Mouse (Mus musculus): Measurements from ENCODE around the gene Them7. TPM values are rescaled to one million over a fixed set of nuclear protein-coding genes. Genes with fewer than 3 reads are reported as not detected.

Them7 gene
- total and polyA plus RNA-seq, 3 experiments, result not detected

- TF ChIP-seq CTCF (IDR thresholded peaks at IDR 0.05; ENCODE audit: low read depth, low read length) (peak; percentile 84), POLR2AphosphoS5 (IDR thresholded peaks at IDR 0.05; ENCODE audit: insufficient replicate concordance, low read depth, low read length) (no peak)
- Histone ChIP-seq H3K4me1 (ENCODE audit: insufficient read depth, low read depth, low read length) (no peaks in the 10 kb centered on the region), H3K36me3 (replicated peaks) (no peaks in the 10 kb centered on the region), H3K27me3 (ENCODE audit: insufficient read depth, low read length) (no peaks in the 10 kb centered on the region), H3K4me3 (ENCODE audit: low read depth, low read length) (no peak overlapping the region), H3K9me3 (replicated peaks) (no peaks in the 10 kb centered on the region)
- DNase-seq (ENCODE audit: low spot score) (peak; percentile 9), ATAC-seq (ENCODE audit: extremely low read depth, insufficient number of reproducible peaks, low FRiP score, poor library complexity, severe bottlenecking) (no peak)
Observed at GRCm38 (mm10) chr2:105188182-105188581, 35.9 kb upstream of the Them7 start.

DNA sequence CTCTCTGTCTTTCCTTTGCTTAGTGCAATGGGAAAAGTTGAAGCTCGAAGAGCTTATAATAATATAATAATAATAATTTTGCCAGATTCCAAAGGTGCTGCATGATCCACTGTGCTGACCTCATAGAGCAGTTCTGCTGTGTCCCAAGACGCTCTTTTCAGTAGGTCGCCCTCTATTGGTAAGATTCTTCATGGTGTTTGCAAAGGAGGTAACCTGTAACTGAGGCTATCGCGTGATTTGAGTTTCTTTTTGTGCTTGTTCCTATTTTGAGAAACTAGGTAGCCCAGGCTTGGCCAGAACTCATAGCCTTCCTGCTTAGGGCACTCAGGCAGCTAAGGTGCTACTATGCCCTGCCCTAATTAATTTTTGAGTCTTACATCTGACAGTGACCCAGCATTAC lies 34.8 kb upstream of the Them7 start:
- no peak for TF ChIP-seq CTCF (IDR thresholded peaks at IDR 0.05; ENCODE audit: low read depth, low read length)
- TF ChIP-seq POLR2AphosphoS5 (IDR thresholded peaks at IDR 0.05; ENCODE audit: insufficient replicate concordance, low read depth, low read length), result no peak
- TF ChIP-seq TAL1 (conservative IDR thresholded peaks at IDR 0.05; ENCODE audit: low read depth, low read length), result no peak
- no peak for TF ChIP-seq GATA2 (IDR thresholded peaks at IDR 0.05; ENCODE audit: borderline replicate concordance, low read depth, low read length)
- TF ChIP-seq GATA1 (IDR thresholded peaks at IDR 0.05; ENCODE audit: borderline replicate concordance, low read length), result no peak
- H3K4me3 ChIP-seq (ENCODE audit: low read depth, low read length), result no peak overlapping the region
- no peaks in the 10 kb centered on the region for H3K9me3 ChIP-seq (replicated peaks)
- H3K4me1 ChIP-seq (ENCODE audit: insufficient read depth, low read depth, low read length), result no peaks in the 10 kb centered on the region
- no peaks in the 10 kb centered on the region for H3K36me3 ChIP-seq (replicated peaks)
- H3K27me3 ChIP-seq (ENCODE audit: insufficient read depth, low read length), result no peaks in the 10 kb centered on the region
- DNase-seq (ENCODE audit: low spot score) (no peak), ATAC-seq (ENCODE audit: extremely low read depth, insufficient number of reproducible peaks, low FRiP score, poor library complexity, severe bottlenecking) (no peak)

GRCm38 (mm10) chr2:105200152-105200551 lies 24.0 kb upstream of the Them7 start:
- Histone ChIP-seq H3K9me3 (replicated peaks) (no peaks in the 10 kb centered on the region), H3K4me1 (ENCODE audit: insufficient read depth, low read depth, low read length) (no peaks in the 10 kb centered on the region), H3K27me3 (ENCODE audit: insufficient read depth, low read length) (no peaks in the 10 kb centered on the region), H3K36me3 (replicated peaks) (no peaks in the 10 kb centered on the region), H3K4me3 (ENCODE audit: low read depth, low read length) (no peak overlapping the region)
- no peak for DNase-seq (ENCODE audit: low spot score)
- TF ChIP-seq GATA2 (IDR thresholded peaks at IDR 0.05; ENCODE audit: borderline replicate concordance, low read depth, low read length), result no peak
- TF ChIP-seq GATA1 (IDR thresholded peaks at IDR 0.05; ENCODE audit: borderline replicate concordance, low read length), result no peak
- no peak for TF ChIP-seq TAL1 (conservative IDR thresholded peaks at IDR 0.05; ENCODE audit: low read depth, low read length)
- TF ChIP-seq CTCF (IDR thresholded peaks at IDR 0.05; ENCODE audit: low read depth, low read length), result no peak
- no peak for TF ChIP-seq POLR2AphosphoS5 (IDR thresholded peaks at IDR 0.05; ENCODE audit: insufficient replicate concordance, low read depth, low read length)
- no peak for ATAC-seq (ENCODE audit: extremely low read depth, insufficient number of reproducible peaks, low FRiP score, poor library complexity, severe bottlenecking)

GRCm38 (mm10) chr2:105206563-105207174 lies 17.5 kb upstream of the Them7 start:
- Histone ChIP-seq H3K9me3 (replicated peaks) (no peaks in the 10 kb centered on the region), H3K4me1 (ENCODE audit: insufficient read depth, low read depth, low read length) (no peaks in the 10 kb centered on the region), H3K36me3 (replicated peaks) (no peaks in the 10 kb centered on the region), H3K4me3 (ENCODE audit: low read depth, low read length) (no peak overlapping the region), H3K27me3 (ENCODE audit: insufficient read depth, low read length) (no peaks in the 10 kb centered on the region)
- ATAC-seq (ENCODE audit: extremely low read depth, insufficient number of reproducible peaks, low FRiP score, poor library complexity, severe bottlenecking) (no peak), DNase-seq (ENCODE audit: low spot score) (no peak)
- no peak for TF ChIP-seq GATA2 (IDR thresholded peaks at IDR 0.05; ENCODE audit: borderline replicate concordance, low read depth, low read length)
- TF ChIP-seq CTCF (IDR thresholded peaks at IDR 0.05; ENCODE audit: low read depth, low read length), result no peak
- TF ChIP-seq GATA1 (IDR thresholded peaks at IDR 0.05; ENCODE audit: borderline replicate concordance, low read length), result no peak
- TF ChIP-seq TAL1 (conservative IDR thresholded peaks at IDR 0.05; ENCODE audit: low read depth, low read length), result no peak

- DNase-seq (ENCODE audit: low spot score), result no peak
- H3K4me1 ChIP-seq (ENCODE audit: insufficient read depth, low read depth, low read length), result no peaks in the 10 kb centered on the region
- H3K36me3 ChIP-seq (replicated peaks), result no peaks in the 10 kb centered on the region
- TF ChIP-seq GATA1 (IDR thresholded peaks at IDR 0.05; ENCODE audit: borderline replicate concordance, low read length) (no peak), CTCF (IDR thresholded peaks at IDR 0.05; ENCODE audit: low read depth, low read length) (no peak), POLR2AphosphoS5 (IDR thresholded peaks at IDR 0.05; ENCODE audit: insufficient replicate concordance, low read depth, low read length) (no peak), TAL1 (conservative IDR thresholded peaks at IDR 0.05; ENCODE audit: low read depth, low read length) (no peak), GATA2 (IDR thresholded peaks at IDR 0.05; ENCODE audit: borderline replicate concordance, low read depth, low read length) (no peak)
- H3K4me3 ChIP-seq (ENCODE audit: low read depth, low read length), result no peak overlapping the region
- ATAC-seq (ENCODE audit: extremely low read depth, insufficient number of reproducible peaks, low FRiP score, poor library complexity, severe bottlenecking), result no peak
- H3K9me3 ChIP-seq (replicated peaks), result no peaks in the 10 kb centered on the region
- H3K27me3 ChIP-seq (ENCODE audit: insufficient read depth, low read length), result no peaks in the 10 kb centered on the region; the same call in none of the 2 replicates
Observed at GRCm38 (mm10) chr2:105212839-105213238, 11.3 kb upstream of the Them7 start.

DNA sequence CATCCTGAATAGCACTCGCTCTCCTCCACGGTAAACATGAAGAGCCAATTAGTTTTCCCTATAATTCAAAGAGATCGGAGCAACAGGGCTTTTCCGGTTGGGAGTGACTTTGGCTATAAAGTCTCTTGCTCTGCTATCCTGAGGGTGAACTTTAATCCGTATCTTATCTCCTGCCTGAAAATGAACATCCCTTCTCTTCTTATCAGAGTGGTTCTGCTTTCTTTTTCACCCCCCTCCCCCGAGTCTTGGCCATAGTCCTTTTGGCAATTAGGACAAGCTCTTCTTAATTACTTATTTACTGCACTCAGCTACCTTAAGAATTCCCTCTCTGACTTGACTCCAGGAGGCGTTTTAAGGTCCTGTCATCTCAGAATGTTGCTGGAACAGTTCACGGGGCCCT lies 8.2 kb upstream of the Them7 start:
- TF ChIP-seq GATA2 (IDR thresholded peaks at IDR 0.05; ENCODE audit: borderline replicate concordance, low read depth, low read length) (no peak), POLR2AphosphoS5 (IDR thresholded peaks at IDR 0.05; ENCODE audit: insufficient replicate concordance, low read depth, low read length) (no peak), TAL1 (conservative IDR thresholded peaks at IDR 0.05; ENCODE audit: low read depth, low read length) (no peak), CTCF (IDR thresholded peaks at IDR 0.05; ENCODE audit: low read depth, low read length) (no peak), GATA1 (IDR thresholded peaks at IDR 0.05; ENCODE audit: borderline replicate concordance, low read length) (no peak)
- ATAC-seq (ENCODE audit: extremely low read depth, insufficient number of reproducible peaks, low FRiP score, poor library complexity, severe bottlenecking) (no peak), DNase-seq (ENCODE audit: low spot score) (no peak)
- Histone ChIP-seq H3K36me3 (replicated peaks) (no peaks in the 10 kb centered on the region), H3K4me1 (ENCODE audit: insufficient read depth, low read depth, low read length) (no peaks in the 10 kb centered on the region), H3K9me3 (replicated peaks) (no peaks in the 10 kb centered on the region), H3K4me3 (ENCODE audit: low read depth, low read length) (no peak overlapping the region), H3K27me3 (ENCODE audit: insufficient read depth, low read length) (no peaks in the 10 kb centered on the region; the same call in none of the 2 replicates)
